Mouse (Mus musculus): Measurements from ENCODE around the gene BC005537. TPM values are rescaled to one million over a fixed set of nuclear protein-coding genes. Genes with fewer than 3 reads are reported as not detected.

The BC005537 gene
- 14.0 TPM for polyA plus RNA-seq (2017; shearing (Covaris generic))

GRCm38 (mm10) chr13:24801308-24801921, at the start of gene BC005537:
Gene BC005537 (plus strand): TSS chr13:24801657.

DNA sequence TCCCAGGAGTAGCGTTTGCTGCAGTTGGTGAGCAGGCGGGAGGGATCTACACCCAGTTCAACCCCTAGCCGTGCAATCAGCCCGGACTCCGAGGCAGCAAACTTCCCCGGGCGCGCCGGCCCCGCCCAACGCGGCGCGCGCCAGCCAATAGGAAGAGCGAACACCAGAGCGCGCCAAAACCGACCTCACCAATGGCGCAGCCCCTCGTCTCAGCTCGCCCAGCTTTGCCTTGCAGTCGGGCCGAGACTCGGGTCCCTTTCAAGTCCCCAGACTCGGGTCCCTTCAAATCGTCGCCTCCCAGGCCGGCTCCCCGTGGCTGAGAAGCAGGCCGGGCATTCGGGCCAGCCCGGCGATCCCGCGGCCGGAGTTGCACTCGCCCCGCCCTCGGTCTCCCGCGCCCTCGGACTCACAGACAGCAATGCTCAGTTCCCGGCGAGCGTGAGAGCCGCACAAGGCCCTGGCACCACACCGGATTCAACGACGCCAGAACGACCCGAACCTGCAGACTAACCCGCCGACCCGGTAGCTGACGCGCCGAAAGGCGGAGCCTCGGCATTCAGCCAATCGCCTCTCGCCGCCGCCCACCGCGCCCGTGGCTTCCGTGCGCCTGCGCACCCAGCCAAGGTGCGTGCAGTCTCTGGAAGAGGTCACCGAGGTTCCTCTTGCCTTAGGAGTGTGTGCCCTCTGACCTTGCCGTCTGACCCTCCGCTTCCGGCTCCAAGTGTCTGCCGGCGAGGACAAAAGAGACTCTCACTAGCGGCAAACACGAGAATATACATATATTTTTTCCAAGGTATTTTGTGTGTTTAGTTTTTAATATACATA, 39.8 kb upstream of the BC005537 start, which contains the start of gene Gmnn:
Gene Gmnn, minus strand, starts transcription at position 521 of the 825 bp plus-strand sequence.

GRCm38 (mm10) chr13:24831353-24832130, 30.1 kb downstream of the BC005537 start, which contains the start of the genes Acot13 and Tdp2:
Gene Acot13 (minus strand): TSS chr13:24831540.
Gene Tdp2 (plus strand): TSS chr13:24831679.

DNA sequence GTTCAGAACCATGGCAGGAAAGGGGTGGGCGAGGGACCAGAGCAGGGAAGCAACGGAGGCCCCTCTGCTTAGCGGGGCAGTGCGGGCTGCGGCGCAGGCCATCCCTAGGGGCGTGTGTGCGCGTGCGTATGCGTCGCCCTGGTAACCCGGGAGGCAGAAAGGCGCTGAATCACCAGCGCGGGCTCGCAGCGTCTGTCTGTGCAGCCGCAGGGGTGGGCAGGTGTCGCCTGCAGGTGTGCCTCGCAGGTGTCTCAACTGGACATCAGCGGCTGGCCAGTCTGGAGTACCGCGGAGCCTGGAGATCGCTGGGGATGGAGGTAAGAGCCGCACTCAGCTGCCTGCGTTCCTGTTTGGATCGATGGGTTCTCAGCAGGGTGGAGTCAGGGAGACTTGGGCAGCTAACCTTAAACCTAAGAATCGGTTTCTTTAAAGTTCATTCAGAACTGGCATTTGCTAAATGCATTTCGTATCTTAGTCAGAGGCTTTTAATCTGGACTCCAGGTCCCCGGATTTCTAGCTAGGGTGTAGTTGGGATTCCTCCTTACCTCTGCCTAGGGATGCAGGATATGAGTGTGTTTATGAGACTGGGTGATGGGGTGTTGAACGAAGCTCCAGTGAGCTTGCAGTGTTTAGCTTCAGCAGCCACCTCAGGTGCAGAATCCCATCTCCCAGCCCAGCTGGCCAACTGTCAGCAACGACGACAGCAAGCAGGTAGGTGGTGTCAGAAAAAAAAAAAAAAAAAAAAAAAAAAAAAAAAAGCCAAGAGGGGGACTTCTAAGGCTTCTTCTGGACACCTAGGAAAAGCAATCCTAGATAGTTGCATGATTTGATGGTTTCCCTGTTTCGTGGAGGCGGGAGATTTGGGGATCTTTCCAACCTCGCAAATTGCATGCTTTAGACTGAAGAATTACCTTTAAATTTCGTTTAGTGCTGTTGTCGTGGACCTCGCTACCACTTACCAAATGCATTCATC, 43.8 kb downstream of the BC005537 start, which contains the start of gene D130043K22Rik:
Gene D130043K22Rik, plus strand, starts transcription at position 153 of the 973 bp plus-strand sequence.

Other genes with a start within 250 kb of the BC005537 start
- gene Ripor2, start 219.5 kb upstream of the BC005537 start, polyA plus RNA-seq (2017; shearing (Covaris generic)) = 329 TPM
- not detected for gene Armh2, start 60.4 kb upstream of the BC005537 start, polyA plus RNA-seq (2017; shearing (Covaris generic))
- gene Gmnn, start 39.7 kb upstream of the BC005537 start, polyA plus RNA-seq (2017; shearing (Covaris generic)) = 30.6 TPM
- gene Acot13, start 29.9 kb downstream of the BC005537 start, polyA plus RNA-seq (2017; shearing (Covaris generic)) = 85.2 TPM
- 49.1 TPM for gene Tdp2, start 30.0 kb downstream of the BC005537 start, polyA plus RNA-seq (2017; shearing (Covaris generic))
- 1.1 TPM for gene D130043K22Rik, start 43.5 kb downstream of the BC005537 start, polyA plus RNA-seq (2017; shearing (Covaris generic))
- gene Aldh5a1, start 136.0 kb downstream of the BC005537 start, polyA plus RNA-seq (2017; shearing (Covaris generic)) = 0.17 TPM
- 5.9 TPM for gene Gpld1, start 141.5 kb downstream of the BC005537 start, polyA plus RNA-seq (2017; shearing (Covaris generic))
- 3.9 TPM for gene Mrs2, start 218.7 kb downstream of the BC005537 start, polyA plus RNA-seq (2017; shearing (Covaris generic))